Mouse (Mus musculus): Measurements from ENCODE around the gene Maml1.
"Not testable (repeated sequence)": the region's sequence is repeated elsewhere in the genome, so short reads cannot be mapped to it uniquely, and the experiment has no call there.

Maml1 gene

DNA sequence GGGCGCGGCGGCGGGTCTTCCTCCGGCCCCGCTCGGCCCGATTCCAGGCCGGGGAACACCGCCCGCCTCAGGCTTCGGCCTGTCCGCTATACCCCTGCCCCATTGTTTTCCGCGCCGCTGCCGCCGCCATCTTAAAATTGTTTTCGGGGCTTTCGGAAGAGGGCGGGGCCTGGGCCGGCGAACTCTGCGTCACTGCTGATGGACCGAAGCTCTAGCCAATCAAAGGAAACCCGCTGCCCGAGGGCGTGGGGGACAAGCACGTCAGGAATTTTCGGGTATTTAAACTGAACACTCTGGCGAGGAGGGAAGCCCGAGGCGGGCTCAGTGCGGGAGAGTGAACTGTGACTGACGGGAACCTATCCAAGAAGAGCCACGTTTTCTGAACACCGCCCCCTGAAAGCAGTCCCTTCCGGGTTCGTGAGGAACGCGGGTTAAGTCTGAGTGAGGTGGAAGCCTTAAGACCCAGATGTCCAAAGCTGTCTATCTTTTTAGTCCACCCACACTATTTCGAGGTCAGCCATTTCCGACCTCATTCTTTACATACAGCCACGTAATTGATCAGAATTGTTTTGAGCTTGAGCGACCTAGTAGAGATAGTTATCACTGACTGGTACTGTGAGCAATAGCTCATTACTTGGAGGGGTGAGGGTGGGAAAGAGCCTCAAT lies at the start of gene Maml1:
Maml1 (minus strand) TSS at position 122 of the 666 bp plus-strand sequence.
- in situ Hi-C loops (cut with MboI, MseI) = no loop called here

DNA sequence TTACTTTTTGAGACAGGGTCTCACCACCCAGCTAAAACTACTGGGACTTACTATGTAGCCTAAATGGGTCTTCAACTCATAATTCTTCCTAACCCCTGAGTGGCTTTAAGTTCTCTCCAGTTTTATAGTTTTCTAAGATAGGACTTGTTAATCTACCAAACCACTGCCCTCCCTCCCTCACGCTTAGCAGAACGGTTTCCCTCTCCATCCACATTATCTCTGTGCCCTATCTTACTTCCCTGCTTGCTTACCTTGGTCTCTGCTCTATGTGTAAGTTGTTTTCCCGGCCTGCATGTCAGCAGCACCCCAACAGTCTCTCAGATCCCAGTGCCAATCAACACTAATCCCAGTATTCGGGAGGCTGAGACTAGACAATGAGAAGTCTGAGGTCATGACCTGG lies 44.8 kb upstream of the Maml1 start:
- in situ Hi-C loops (cut with MboI, MseI) = no loop called here

DNA sequence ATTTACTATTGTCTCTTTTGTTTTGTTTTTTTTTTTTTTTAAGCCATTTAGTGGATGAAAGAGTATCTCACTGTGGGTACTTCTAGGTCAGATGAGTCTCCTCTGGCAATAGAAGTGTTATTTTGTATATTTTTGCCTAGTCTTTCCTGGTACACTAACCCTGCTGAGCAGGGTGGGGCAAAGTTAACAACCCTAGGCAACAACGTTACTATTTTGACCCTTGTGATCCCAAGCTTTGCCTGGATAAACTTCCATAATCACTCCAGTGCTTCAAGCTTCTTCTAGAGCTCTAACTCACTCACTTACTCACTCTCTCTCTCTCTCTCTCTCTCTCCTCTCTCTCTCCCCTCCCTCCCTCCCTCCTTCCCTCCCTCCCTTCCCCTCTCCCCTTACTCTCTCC lies 44.0 kb upstream of the Maml1 start:
- in situ Hi-C loops (cut with MboI, MseI) = no loop called here

DNA sequence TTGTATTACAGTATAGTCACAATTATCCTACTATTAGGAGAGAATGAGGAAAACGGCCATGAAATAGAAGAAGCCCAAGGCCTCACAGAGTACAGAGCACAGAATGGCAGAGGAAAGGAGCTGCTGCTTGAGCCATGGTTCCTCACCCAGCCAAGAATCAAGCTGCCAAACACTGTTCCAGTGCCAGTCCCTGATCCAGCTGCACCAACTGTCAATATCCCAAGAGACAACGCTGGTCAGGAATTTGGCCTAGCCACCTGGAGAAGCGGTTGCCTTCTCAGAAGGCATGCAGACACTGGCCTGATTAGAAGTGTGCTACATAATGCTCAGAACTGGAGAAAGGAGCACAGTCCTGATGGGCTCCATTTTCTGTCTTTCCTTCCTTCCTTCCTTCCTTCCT lies 41.1 kb upstream of the Maml1 start:
- in situ Hi-C loops (cut with MboI, MseI) = no loop called here

DNA sequence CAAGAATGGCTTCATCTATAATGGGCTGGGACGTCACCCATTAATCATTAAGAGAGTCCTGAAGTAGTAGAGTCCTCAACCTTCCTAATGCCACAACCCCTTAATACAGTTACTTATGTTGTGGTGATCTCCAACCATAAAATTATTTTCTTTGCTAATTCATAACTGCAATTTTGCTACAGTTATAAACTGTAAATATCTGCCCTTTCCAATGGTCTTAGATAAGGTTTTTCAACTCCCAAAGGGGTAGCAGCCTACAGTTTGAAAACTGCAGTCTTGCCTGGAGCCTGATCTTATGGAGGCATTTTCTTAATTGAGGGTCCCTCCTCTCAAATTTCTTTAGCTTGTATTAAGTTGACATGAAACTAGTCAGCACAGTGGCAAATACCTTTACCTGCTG lies 37.3 kb upstream of the Maml1 start:
- in situ Hi-C loops (cut with MboI, MseI) = loop anchor here (5.0 kb wide), 1 partner anchor 33 kb away; no protein-coding TSS in a partner anchor

DNA sequence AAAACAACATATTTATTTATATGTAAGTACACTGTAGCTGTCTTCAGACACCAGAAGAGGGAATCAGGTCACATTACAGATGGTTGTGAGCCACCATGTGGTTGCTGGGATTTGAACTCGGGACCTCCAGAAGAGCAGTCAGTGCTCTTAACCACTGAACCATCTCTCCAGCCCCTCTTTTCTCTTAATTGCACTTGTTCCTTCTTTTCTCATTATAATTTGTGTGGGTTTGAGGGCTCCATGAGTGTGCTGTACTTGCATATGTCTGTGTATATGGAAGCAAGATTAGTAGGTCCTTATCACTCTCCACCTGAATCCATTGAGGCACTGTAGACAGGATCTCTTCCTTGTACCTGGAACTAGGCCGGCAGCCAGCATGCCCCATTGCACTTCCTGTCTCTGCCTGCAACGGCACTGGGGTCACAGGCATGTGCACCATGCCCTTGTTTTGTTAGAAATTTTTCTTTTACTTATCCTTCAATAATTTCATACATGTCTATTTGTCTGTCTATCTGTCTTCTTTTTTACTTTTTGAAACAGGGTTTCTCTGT lies 36.0 kb upstream of the Maml1 start:
- in situ Hi-C loops (cut with MboI, MseI) = loop anchor here (5.0 kb wide), 1 partner anchor 34 kb away; no protein-coding TSS in a partner anchor

DNA sequence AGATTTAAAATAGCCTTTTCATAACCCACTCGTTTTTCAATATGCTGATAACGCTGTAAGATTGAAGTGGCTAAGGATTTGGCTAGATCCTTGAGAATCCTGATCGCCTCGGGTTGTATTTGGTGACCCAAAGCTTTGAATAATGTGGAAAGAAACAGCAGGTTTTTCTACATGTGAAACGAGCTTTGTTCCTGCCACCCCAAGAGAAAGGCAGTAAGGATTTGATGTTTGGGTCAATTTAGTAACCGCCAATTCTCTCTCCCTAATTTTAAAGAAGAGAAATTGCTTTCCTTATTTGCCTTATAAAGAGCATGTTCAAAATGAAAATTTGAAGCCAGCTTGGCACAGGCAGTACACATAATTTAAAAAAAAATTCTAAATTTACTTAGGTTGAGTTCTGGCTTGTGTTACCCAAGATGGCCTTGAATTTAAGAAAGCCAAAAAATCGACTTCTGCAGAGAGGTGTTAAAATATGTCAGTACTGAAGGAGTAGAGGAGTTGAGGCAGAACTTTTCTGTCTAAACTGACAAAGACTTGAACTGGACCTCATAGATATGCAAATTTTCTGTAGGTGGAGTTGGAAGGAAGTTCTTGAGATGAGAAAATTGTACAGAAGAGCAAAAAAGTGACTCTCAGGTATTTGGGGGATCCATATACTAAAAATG lies 34.3 kb upstream of the Maml1 start:
- in situ Hi-C loops (cut with MboI, MseI) = loop anchor here (5.0 kb wide), 1 partner anchor 36 kb away; no protein-coding TSS in a partner anchor

DNA sequence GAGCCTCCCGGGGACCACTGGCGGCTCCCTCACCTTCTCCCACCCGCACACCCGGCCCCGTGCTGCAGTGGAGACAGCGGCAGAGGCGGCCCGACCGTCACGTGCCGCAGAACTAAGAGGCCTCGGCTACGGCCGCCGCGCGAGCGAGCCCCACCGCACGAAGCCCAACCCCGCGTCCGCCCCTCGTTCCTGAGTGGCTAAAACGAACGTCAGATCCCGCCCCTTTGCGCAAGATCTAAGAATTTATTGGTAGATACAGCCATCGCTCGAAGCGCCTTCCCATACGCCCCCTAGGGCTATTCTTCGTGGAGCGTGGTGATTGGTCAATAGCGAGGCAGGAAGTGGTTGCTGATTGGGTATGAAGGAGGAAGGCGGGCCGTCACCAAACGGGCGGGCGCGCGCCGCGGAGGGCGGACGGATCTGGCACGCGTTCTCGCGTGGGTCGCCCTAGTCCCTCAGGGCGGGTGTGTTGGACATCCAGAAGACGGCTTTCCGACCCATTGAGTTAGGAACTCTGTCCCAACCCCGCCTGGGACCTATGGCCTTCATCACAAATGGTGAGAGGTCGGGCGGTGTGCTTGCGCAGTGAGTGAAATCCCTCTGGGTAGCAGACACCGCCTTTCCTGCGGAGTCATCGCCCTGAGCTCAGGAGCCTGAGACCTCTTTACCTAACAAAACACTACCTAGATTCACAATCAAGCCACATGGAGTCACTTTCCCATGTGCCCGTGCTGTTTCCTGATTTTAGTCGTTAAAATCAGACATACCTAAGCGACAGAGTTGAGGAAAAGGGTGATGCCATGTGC lies 33.6 kb upstream of the Maml1 start, which contains the start of gene Canx:
Canx (minus strand) TSS at position 178 of the 806 bp plus-strand sequence.
- in situ Hi-C loops (cut with MboI, MseI) = loop anchor here (5.0 kb wide), 1 partner anchor 37 kb away; no protein-coding TSS in a partner anchor

DNA sequence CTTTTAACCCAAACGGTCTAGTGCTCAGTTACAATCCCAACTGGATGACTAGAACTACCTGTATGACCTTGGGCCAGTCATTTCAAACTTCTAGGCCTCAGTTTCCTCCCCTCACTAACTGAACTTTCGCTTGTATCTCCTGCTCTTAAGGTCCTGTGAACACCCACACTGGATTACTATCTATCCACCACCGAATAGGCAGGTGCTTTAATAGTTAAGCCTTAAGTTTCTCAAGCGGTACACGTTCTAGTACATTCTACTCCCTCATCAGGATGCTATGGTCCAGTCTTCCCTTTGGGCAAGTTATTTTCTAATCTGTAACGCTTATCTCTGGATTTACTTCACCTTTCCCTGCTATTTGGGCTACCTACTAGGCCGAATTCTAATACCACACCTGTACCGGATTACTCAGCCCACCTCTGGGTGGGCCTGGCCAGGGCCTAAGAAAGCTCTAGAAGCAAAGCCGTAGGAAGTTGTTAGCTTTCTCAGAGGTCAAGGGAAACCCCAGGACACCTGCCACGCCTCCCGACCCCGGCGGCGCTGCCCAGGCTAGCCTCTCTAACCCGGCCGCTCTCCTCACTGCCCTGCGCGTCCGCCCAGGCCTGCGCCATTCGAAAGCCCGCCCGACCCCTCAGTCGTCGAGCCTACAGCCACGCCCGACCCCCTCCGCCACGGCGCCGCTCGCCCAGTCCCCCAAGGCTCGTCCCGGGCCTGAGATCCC lies 32.8 kb upstream of the Maml1 start:
- in situ Hi-C loops (cut with MboI, MseI) = loop anchor here (5.0 kb wide), 1 partner anchor 37 kb away; no protein-coding TSS in a partner anchor

DNA sequence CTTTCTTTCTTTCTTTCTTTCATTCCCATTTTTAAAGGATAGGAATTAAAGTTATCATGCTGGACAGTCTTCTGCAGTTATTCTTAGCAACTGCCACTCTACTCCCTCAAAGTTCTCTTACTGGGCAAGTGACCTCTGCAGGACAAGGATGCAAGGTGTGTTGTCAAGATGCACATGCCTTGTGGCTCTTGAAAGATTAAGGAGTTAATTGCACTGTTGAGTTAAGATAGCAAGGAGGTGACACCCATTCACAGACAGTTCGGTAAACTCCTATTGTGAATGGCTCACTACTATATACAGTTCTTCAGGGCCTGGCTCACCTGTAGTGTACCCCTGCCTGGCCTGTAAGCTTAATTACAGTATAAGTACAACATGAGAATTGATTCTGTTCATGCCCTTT lies 31.7 kb upstream of the Maml1 start:
- in situ Hi-C loops (cut with MboI, MseI) = no loop called here

DNA sequence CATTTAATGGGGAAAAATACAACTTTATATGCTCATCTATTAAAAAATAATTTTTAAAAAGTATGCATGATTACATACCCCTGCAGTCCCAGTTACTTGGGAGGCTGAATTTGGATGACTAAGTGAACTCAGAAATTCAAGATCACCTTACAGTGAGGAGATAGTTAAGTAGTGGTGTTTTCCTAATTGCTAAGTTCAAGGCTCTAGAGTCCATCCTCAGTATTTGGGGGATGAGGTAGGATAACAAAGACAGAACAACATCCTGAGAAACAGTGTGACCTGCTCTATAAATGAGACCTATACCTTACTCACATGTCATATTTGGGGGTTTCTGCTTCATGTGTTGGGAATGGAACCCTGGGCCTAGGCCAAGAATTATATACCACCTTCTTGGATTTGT lies 30.2 kb upstream of the Maml1 start:
- in situ Hi-C loops (cut with MboI, MseI) = no loop called here

DNA sequence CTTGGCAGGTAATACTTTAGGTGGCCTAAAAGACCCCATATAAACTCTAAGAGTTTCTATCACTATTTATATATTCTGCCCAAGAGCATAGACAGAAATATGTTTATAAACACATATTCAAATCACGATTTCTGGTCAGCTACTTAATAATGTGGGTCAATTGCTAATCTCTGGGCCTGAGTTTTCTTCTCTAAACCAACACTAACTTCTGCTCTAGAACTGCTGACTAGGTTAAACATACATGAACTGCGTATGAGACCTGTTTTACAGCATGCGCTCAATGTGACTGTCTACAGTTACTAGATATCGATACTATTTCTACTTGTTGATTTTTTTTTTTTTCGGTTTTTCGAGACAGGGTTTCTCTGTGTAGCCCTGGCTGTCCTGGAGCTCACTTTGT lies 29.1 kb upstream of the Maml1 start:
- in situ Hi-C loops (cut with MboI, MseI) = no loop called here

DNA sequence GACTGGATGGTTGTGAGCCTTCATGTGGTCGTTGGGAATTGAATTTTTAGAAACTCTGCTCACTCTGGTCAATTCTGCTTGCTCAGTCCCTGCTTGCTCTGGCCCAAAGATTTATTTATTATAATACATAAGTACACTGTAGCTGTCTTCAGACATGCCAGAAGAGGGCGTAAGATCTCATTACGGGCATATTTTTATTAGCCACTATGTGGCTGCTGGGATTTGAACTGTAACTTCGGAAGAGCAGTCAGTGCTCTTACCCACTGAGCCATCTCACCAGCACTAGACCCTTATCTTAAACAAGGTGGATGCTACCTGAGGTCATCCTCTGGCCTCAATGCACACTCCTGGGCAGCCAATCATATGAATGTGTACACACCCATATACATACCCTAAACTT lies 27.2 kb upstream of the Maml1 start:
- in situ Hi-C loops (cut with MboI, MseI) = not testable (repeated sequence)

DNA sequence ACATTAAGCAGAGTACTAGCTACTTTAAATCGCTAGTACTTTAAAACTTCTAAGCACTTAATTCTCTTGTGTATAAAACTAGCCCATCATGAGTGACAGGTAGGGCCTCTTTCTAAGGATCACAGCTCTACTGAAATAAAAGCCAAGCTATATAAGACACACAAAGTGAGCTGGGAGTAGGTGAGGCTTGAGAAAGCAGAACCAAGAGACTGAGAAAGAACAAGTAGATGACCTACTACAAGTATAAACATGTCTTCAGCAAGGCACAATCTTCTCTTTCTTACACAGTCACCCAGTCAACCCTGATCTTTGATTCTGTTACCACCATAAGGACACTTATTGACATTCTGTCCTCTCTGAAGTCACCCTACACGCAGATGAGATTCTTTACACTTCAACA lies 20.7 kb upstream of the Maml1 start:
- in situ Hi-C loops (cut with MboI, MseI) = no loop called here

DNA sequence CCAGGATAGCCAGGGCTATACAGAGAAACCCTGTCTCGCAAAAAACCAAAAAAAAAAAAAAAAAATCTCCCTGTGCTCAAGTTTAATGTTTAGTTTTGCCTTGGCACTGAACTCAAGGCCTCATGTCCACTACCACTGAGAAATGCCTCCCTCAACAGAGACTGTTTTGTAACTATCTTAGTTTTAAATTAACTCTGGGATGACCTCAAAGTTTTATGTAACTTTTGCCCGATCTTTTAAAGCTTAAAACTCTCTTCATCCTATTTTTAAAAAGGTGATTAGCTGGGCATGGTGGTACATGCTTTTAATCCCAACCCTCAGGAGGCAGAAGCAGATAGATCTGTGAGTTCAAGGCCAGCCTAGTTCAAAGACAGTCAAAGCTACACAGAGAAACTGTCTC lies 11.3 kb upstream of the Maml1 start:
- in situ Hi-C loops (cut with MboI, MseI) = loop anchor here (10.0 kb wide), 1 partner anchor 619 kb away; no protein-coding TSS in a partner anchor

DNA sequence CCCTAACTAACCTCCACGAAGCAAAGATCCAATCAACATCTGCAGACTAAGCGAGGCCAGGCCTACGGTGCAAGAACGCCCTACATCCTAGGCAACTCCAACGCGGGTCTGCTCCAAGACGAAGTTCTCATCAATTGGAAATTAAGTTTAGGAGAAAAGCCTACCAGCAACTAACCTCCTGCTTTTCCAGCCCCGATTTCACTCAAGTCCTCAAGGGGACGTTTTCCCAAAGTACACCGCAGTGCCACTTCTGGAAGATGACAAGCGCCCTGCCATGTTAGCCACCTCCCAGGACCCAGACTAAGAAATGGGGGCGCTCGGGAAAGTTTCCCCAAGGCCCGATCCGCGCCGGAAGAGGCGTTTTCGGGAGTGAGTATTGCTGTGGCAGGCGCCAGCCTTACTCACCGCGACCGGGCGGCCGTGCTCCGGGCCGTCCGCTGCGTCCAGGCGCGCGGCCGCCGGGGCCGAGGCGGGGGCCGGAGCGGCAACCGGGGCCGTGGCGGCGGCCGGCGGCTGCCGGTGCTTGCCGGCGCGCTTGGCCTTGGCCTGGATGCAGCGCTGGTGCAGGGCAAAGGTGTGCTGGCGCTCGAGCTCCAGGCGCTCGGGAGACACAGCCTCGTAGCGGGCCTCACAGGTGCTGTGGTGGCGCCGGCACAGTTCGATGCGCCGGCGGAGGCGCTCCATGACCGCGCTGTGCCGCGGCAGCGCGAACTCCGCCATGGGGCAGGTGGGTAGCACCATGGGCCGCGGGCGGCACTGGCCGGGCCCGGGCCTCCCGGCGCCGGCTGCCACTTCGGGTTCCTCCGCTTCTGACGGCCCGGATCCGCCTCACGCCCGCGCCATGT lies 568 bp downstream of the Maml1 start:
- in situ Hi-C loops (cut with MboI, MseI) = no loop called here

DNA sequence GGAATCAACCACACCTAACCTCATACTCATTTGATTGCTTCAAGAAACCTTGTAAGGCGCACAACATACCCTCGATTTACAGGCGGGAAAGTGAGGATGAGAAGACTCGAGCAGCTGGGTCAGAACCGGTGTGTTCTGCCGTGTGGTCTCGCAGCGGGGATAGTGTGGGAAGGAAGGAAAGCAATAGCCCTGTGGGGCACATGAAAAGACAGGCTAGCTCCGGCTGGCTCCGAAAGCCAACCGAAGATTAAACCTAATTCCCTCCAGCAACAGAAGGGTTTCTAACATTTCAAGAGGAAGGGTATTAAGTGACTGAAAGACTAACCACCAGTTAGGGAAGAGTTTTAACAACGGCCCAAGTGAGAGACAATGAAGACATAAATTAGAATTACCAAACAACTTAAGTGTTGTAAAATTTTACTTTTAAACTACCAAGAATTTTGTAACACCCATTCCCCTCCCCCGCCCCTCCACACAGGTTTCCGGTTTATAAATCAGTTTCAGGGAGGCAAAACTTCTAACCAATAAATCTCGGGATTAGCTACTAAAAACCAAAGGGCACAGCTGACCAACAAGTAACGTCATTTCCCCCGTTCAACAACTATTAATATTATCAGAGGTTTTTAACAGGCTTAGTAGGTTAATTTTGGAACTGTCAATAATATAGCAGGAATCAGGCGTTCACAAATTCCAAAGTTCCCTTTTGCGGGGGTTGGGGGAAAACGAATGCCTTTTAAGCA lies 1.5 kb downstream of the Maml1 start:
- in situ Hi-C loops (cut with MboI, MseI) = no loop called here

DNA sequence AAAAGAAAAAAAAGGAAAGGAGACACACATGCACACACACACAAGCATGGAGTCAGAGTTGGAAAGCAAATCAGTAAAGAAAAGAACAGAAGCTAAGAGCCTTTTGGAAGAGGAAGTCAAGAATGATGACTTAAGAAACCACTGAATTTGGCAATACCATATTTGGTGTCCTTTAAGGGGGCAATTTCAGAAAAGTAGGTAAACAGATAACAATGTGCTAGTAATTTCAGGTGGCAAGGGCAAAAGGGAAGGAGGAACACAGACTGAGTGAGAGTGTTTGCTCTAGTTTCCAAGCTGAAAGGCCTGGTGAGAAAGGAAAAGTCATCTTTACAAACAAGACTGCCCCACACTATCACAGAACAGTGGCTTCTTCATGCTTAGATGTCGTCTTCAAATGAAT lies 5.7 kb downstream of the Maml1 start:
- in situ Hi-C loops (cut with MboI, MseI) = no loop called here

DNA sequence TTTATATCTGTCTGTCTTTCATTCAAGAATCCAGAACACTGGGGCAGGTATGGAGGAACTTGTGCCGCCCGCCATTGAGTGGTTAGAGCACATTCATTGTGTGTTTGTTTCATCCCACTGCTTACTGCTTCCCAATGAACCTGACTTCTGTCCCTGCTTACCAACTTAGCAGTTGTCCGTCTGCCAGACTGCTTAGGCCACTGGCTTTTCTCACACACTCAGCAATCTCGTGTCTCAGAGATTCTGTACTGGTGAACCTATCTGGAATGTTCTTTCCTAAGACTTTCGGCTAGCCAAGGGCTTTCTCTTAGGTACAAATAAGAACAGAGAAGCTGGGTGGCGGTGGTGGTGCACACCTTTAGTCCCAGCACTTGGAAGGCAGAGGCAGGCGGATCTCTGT lies 6.4 kb downstream of the Maml1 start:
- in situ Hi-C loops (cut with MboI, MseI) = no loop called here

DNA sequence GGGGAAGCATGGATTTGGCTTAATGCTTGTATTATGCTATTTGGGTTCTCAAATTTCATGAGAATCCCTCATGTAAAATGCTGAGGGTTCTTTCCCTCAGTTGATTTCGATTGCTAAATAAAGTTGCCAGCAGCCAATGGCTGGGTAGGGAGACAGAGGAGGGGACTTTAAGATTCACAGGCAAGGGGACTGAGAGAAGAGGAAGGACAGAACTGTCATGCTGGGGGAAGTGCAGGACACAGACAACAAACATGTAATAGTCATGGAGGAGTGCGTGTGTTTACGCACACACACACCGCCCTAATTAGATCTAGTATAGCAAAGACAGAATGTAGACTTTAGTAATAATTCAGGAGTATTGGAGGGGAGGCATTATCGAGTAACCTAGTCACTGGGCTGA lies 6.8 kb downstream of the Maml1 start:
- in situ Hi-C loops (cut with MboI, MseI) = no loop called here

Data from T-helper 1 cell (primary cell).